Mouse (Mus musculus) hindbrain, embryonic 16.5 days (tissue): ENCODE data around the gene Sfi1. TPM values are rescaled to one million over a fixed set of nuclear protein-coding genes. Genes with fewer than 3 reads are reported as not detected.

Source experiments
- ATAC-seq: fragments of 200-750 bp; cut with Nextera tagmentation; 2 replicates; pipeline ENCODE4 v1.8.0; 2017; ENCODE audit warnings: moderate TSS enrichment, moderate library complexity
- H3K27ac ChIP-seq: fragments of 300-500 bp; sonication (generic); 2 replicates; pipeline ENCODE4 v1.5.1; 2014; ENCODE audit warnings: low read depth, mild to moderate bottlenecking, control low read depth, low read length, moderate library complexity
- H3K27me3 ChIP-seq: fragments of 300-500 bp; sonication (generic); replicated peaks from 2 replicates; pipeline ENCODE4 v1.6.1; 2014; ENCODE audit warnings: low read length; ENCODE audit not compliant: control insufficient read depth, insufficient read depth
- H3K36me3 ChIP-seq: fragments of 300-500 bp; sonication (generic); 2 replicates; pipeline ENCODE4 v1.6.1; 2014; ENCODE audit warnings: mild to moderate bottlenecking, low read length, moderate library complexity, mixed read lengths; ENCODE audit not compliant: control insufficient read depth, insufficient read depth
- H3K4me1 ChIP-seq: fragments of 300-500 bp; sonication (generic); 2 replicates; pipeline ENCODE4 v1.6.1; 2014; ENCODE audit warnings: low read depth, low read length; ENCODE audit not compliant: control insufficient read depth, insufficient read depth
- H3K4me2 ChIP-seq: fragments of 300-500 bp; sonication (generic); 2 replicates; pipeline ENCODE4 v1.6.1; 2014; ENCODE audit warnings: mild to moderate bottlenecking, low read length, control low read depth, moderate library complexity
- H3K4me3 ChIP-seq: fragments of 300-500 bp; sonication (generic); 2 replicates; pipeline ENCODE4 v1.5.1; 2014; ENCODE audit warnings: mild to moderate bottlenecking, low read length, control low read depth, moderate library complexity
- H3K9ac ChIP-seq: fragments of 300-500 bp; sonication (generic); 2 replicates; pipeline ENCODE4 v1.6.1; 2014; ENCODE audit warnings: low read depth, mild to moderate bottlenecking, control low read depth, low read length, moderate library complexity
- H3K9me3 ChIP-seq: fragments of 300-500 bp; sonication (generic); 2 replicates; pipeline ENCODE4 v1.6.1; 2014; ENCODE audit warnings: mild to moderate bottlenecking, low read length, moderate library complexity; ENCODE audit not compliant: control insufficient read depth
- WGBS: fragments of 180-500 bp; shearing (Covaris S2); extraction: QIAGEN DNeasy Blood & Tissue Kit; methylation state at CpG from one replicate; pipeline ENCODE4 v1.1.7; 2014; 5-methylcytosine and 5-hydroxymethylcytosine counted together
- polyA plus RNA-seq: library from polyadenylated mRNA; unstranded; fragments of >200 nt; fragmentation: Nextera tagmentation; extraction: Ambion mirVana; gene quantifications from 2 replicates; pipeline ENCODE4 v1.2.1, GENCODE M21; 2015

Sfi1 gene
- 14.3 and 16.4 TPM in 2 replicates for polyA plus RNA-seq

GRCm38 (mm10) chr11:3193363-3193762 is at the start of gene Sfi1:
TSS of gene Sfi1 (minus strand) at chr11:3193463.
- no peak within 1 kb of the TSS for H3K4me3 ChIP-seq

GRCm38 (mm10) chr11:3242395-3242794 is 49.1 kb upstream of the Sfi1 start:
- no peaks in the 10 kb centered on the region for H3K9me3 ChIP-seq
- H3K36me3 ChIP-seq, result peaks cover 68% of the 10 kb centered on the region
- no peaks in the 10 kb centered on the region for H3K27me3 ChIP-seq
- H3K4me1 ChIP-seq, result no peaks in the 10 kb centered on the region
- 93% methylated on average over 7 of the region's 7 CpGs for WGBS
- no peak overlapping the region for H3K4me2 ChIP-seq
- no peak overlapping the region for H3K4me3 ChIP-seq
- H3K27ac ChIP-seq, result no peak overlapping the region
- ATAC-seq, result no peak
- no peak overlapping the region for H3K9ac ChIP-seq

More at GRCm38 (mm10) chr11:3193363-3193762, at the start of gene Sfi1:
- no peak within 1 kb of the TSS for H3K27ac ChIP-seq
- H3K4me2 ChIP-seq, result no peak within 1 kb of the TSS
- H3K9ac ChIP-seq, result no peak within 1 kb of the TSS
- H3K4me1 ChIP-seq, result no peaks in the 10 kb centered on the region
- no peaks in the 10 kb centered on the region for H3K27me3 ChIP-seq
- ATAC-seq, result no peak
- H3K36me3 ChIP-seq, result no peaks in the 10 kb centered on the region
- H3K9me3 ChIP-seq, result no peaks in the 10 kb centered on the region
- WGBS, result 86% methylated on average over 25 of the region's 25 CpGs

GRCm38 (mm10) chr11:3235277-3235676 is 42.0 kb upstream of the Sfi1 start:
- no peaks in the 10 kb centered on the region for H3K4me1 ChIP-seq
- H3K36me3 ChIP-seq, result peaks cover 52% of the 10 kb centered on the region
- no peak for ATAC-seq
- H3K27ac ChIP-seq, result no peak overlapping the region
- no peak overlapping the region for H3K4me2 ChIP-seq
- H3K9me3 ChIP-seq, result no peaks in the 10 kb centered on the region
- H3K9ac ChIP-seq, result no peak overlapping the region
- no peaks in the 10 kb centered on the region for H3K27me3 ChIP-seq
- WGBS, result 72% methylated on average over 5 of the region's 5 CpGs
- no peak overlapping the region for H3K4me3 ChIP-seq

- no peaks in the 10 kb centered on the region for H3K27me3 ChIP-seq
- no peaks in the 10 kb centered on the region for H3K9me3 ChIP-seq
- no peak for ATAC-seq
- no peaks in the 10 kb centered on the region for H3K4me1 ChIP-seq
- H3K9ac ChIP-seq, result no peak overlapping the region
- WGBS, result 93% methylated on average over 4 of the region's 4 CpGs
- no peak overlapping the region for H3K4me2 ChIP-seq
- no peak overlapping the region for H3K4me3 ChIP-seq
- peaks cover 49% of the 10 kb centered on the region for H3K36me3 ChIP-seq
- H3K27ac ChIP-seq, result no peak overlapping the region
Measured at GRCm38 (mm10) chr11:3233704-3234103, 40.4 kb upstream of the Sfi1 start.

- Histone ChIP-seq H3K9ac (no peak overlapping the region), H3K4me1 (no peaks in the 10 kb centered on the region), H3K9me3 (no peaks in the 10 kb centered on the region), H3K4me3 (no peak overlapping the region), H3K36me3 (peaks cover 44% of the 10 kb centered on the region), H3K4me2 (no peak overlapping the region), H3K27me3 (no peaks in the 10 kb centered on the region), H3K27ac (no peak overlapping the region)
- 93% methylated on average over 3 of the region's 3 CpGs for whole genome bisulfite sequencing
- no peak for ATAC-seq
Measured at GRCm38 (mm10) chr11:3232248-3232647, 39.0 kb upstream of the Sfi1 start.

GRCm38 (mm10) chr11:3227113-3227512 is 33.9 kb upstream of the Sfi1 start:
- 98% methylated on average over 3 of the region's 3 CpGs for WGBS
- Histone ChIP-seq H3K27me3 (no peaks in the 10 kb centered on the region), H3K36me3 (peaks cover 41% of the 10 kb centered on the region), H3K4me1 (no peaks in the 10 kb centered on the region), H3K9me3 (no peaks in the 10 kb centered on the region), H3K4me2 (no peak overlapping the region), H3K9ac (no peak overlapping the region), H3K4me3 (no peak overlapping the region), H3K27ac (no peak overlapping the region)
- ATAC-seq, result no peak

- no peak for ATAC-seq
- H3K4me3 ChIP-seq, result no peak overlapping the region
- no peaks in the 10 kb centered on the region for H3K27me3 ChIP-seq
- H3K9me3 ChIP-seq, result no peaks in the 10 kb centered on the region
- peaks cover 42% of the 10 kb centered on the region for H3K36me3 ChIP-seq
- H3K27ac ChIP-seq, result no peak overlapping the region
- H3K9ac ChIP-seq, result no peak overlapping the region
- H3K4me2 ChIP-seq, result no peak overlapping the region
- H3K4me1 ChIP-seq, result no peaks in the 10 kb centered on the region
- WGBS, result 68% methylated on average over 5 of the region's 5 CpGs
Measured at GRCm38 (mm10) chr11:3223105-3223504, 29.8 kb upstream of the Sfi1 start.

GRCm38 (mm10) chr11:3212526-3212925 is 19.3 kb upstream of the Sfi1 start:
- no peaks in the 10 kb centered on the region for H3K9me3 ChIP-seq

GRCm38 (mm10) chr11:3206783-3207182 is 13.5 kb upstream of the Sfi1 start:
- H3K4me2 ChIP-seq, result no peak overlapping the region
- H3K27ac ChIP-seq, result no peak overlapping the region
- no peak for ATAC-seq
- H3K27me3 ChIP-seq, result no peaks in the 10 kb centered on the region
- H3K9ac ChIP-seq, result no peak overlapping the region
- H3K36me3 ChIP-seq, result peaks cover 7% of the 10 kb centered on the region
- no peak overlapping the region for H3K4me3 ChIP-seq
- WGBS, result 95% methylated on average over 3 of the region's 3 CpGs
- H3K9me3 ChIP-seq, result no peaks in the 10 kb centered on the region
- 0 out of 2 replicates have a peak, but pooled peaks cover 4% of the 10 kb centered on the region for H3K4me1 ChIP-seq

More at GRCm38 (mm10) chr11:3212526-3212925, 19.3 kb upstream of the Sfi1 start:
- Histone ChIP-seq H3K4me1 (no peaks in the 10 kb centered on the region), H3K4me3 (no peak overlapping the region), H3K9ac (no peak overlapping the region), H3K4me2 (no peak overlapping the region), H3K36me3 (peaks cover 23% of the 10 kb centered on the region), H3K27me3 (no peaks in the 10 kb centered on the region), H3K27ac (no peak overlapping the region)
- ATAC-seq, result no peak
- WGBS, result 94% methylated on average over 1 of the region's 1 CpGs

GRCm38 (mm10) chr11:3205207-3205606 is 11.9 kb upstream of the Sfi1 start:
- no peak overlapping the region for H3K4me3 ChIP-seq
- WGBS, result 93% methylated on average over 3 of the region's 3 CpGs
- H3K27ac ChIP-seq, result no peak overlapping the region
- no peak for ATAC-seq
- no peaks in the 10 kb centered on the region for H3K9me3 ChIP-seq
- no peak overlapping the region for H3K4me2 ChIP-seq
- peaks cover 7% of the 10 kb centered on the region for H3K36me3 ChIP-seq
- no peaks in the 10 kb centered on the region for H3K27me3 ChIP-seq
- 0 out of 2 replicates have a peak, but pooled peaks cover 4% of the 10 kb centered on the region for H3K4me1 ChIP-seq
- H3K9ac ChIP-seq, result no peak overlapping the region
